Mouse (Mus musculus) Patski (cell line): ENCODE measurements around the gene Dhx58. TPM values are rescaled to one million over a fixed set of nuclear protein-coding genes. Genes with fewer than 3 reads are reported as not detected.
A peak's percentile ranks its signal among the peaks of the same experiment; 100 is the strongest.

Experiments
- ATAC-seq: fragments of 100-300 bp; one replicate; pipeline ENCODE4 v1.8.0; 2021
- CTCF ChIA-PET: fragments of 350-600 bp; sonication (Branson Sonifier 250); formaldehyde crosslinking; loops from one replicate; lab custom pipeline; 2022; ENCODE audit warnings: inconsistent platforms; lab: Charles Lee
- POLR2A ChIA-PET: fragments of 350-600 bp; sonication (Branson Sonifier 250); formaldehyde crosslinking; loops from one replicate; lab custom pipeline; 2022; ENCODE audit warnings: antibody characterized with exemption, inconsistent platforms; lab: Charles Lee
- DNase-seq: peaks from one replicate; pipeline ENCODE4 v3.0.0-alpha.2; 2011; ENCODE audit warnings: low read depth, low spot score
- H3K27me3 ChIP-seq: fragments of 371-371 bp; one replicate; pipeline ENCODE4 v1.5.1; 2021
- CTCF ChIP-seq: fragments of 100-300 bp; IDR thresholded peaks from one replicate; pipeline ENCODE4 v1.5.1; 2021
- in situ Hi-C: fragments of 300-500 bp; cut with MboI; formaldehyde crosslinking; loops from 3 replicates; pipeline ENCODE4 v1.11.1; 2018; ENCODE audit warnings: low pct_unique_long_range_greater_than_20kb, mixed read lengths
- polyA plus RNA-seq: library from polyadenylated mRNA; unstranded; gene quantifications from one replicate; pipeline ENCODE4 v1.2.3, GENCODE M21; 2021

The Dhx58 gene
- polyA plus RNA-seq, 1 experiment from 2014 or later, result 1.5 TPM

- TF ChIP-seq CTCF, result no peak
- no peaks in the 10 kb centered on the region for H3K27me3 ChIP-seq
- in situ Hi-C loops, result no loop called here
- POLR2A ChIA-PET, result interaction anchor here (1.0 kb wide), 1 partner anchor 12 kb away, joined by 5 read pairs; no protein-coding TSS in a partner anchor
- DNase-seq (no peak), ATAC-seq (no peak)
- CTCF ChIA-PET, result interaction anchor here (0.8 to 1.1 kb wide), 2 partner anchors 25 to 43 kb away, joined by 3 read pairs; no protein-coding TSS in a partner anchor
Measured at GRCm38 (mm10) chr11:100651748-100652147, 52.3 kb downstream of the Dhx58 start.

- TF ChIP-seq CTCF, result no peak
- H3K27me3 ChIP-seq, result no peaks in the 10 kb centered on the region
- DNase-seq (no peak), ATAC-seq (no peak)
- POLR2A ChIA-PET, result interaction anchor here (1.0 kb wide), 1 partner anchor 11 kb away, joined by 5 read pairs; no protein-coding TSS in a partner anchor
- in situ Hi-C loops, result no loop called here
- CTCF ChIA-PET, result interaction anchor here (0.8 to 1.1 kb wide), 2 partner anchors 24 to 43 kb away, joined by 3 read pairs; no protein-coding TSS in a partner anchor
Measured at GRCm38 (mm10) chr11:100651205-100651604, 52.9 kb downstream of the Dhx58 start.

GRCm38 (mm10) chr11:100648405-100648804, 55.7 kb downstream of the Dhx58 start:
- ATAC-seq, result no peak
- ChIA-PET POLR2A (no interaction called here), CTCF (no interaction called here)
- DNase-seq, result no peak
- no peak for TF ChIP-seq CTCF
- peaks cover 7% of the 10 kb centered on the region for H3K27me3 ChIP-seq
- in situ Hi-C loops, result no loop called here

- no peak for DNase-seq
- POLR2A ChIA-PET, result no interaction called here
- ATAC-seq, result no peak
- in situ Hi-C loops, result no loop called here
- H3K27me3 ChIP-seq, result peaks cover 7% of the 10 kb centered on the region
- peak; percentile 64 for TF ChIP-seq CTCF
- CTCF ChIA-PET, result interaction anchor here (1.0 to 1.5 kb wide), 5 partner anchors 10 to 371 kb away, joined by 3 to 6 read pairs (median 3); no protein-coding TSS in a partner anchor
Measured at GRCm38 (mm10) chr11:100646265-100646664, 57.8 kb downstream of the Dhx58 start.

Other genes starting within 250 kb of the Dhx58 start
- gene Klhl11, start 231.5 kb downstream of the Dhx58 start, polyA plus RNA-seq, result 10.9 TPM
- gene Acly, start 176.3 kb downstream of the Dhx58 start, polyA plus RNA-seq, result 162 TPM
- 2.2 TPM for gene Ttc25, start 158.7 kb downstream of the Dhx58 start, polyA plus RNA-seq
- gene Cnp, start 129.4 kb downstream of the Dhx58 start, polyA plus RNA-seq, result 17.9 TPM
- 36.5 TPM for gene Nkiras2, start 85.0 kb downstream of the Dhx58 start, polyA plus RNA-seq
- gene Dnajc7, start 84.1 kb downstream of the Dhx58 start, polyA plus RNA-seq, result 268 TPM
- gene Zfp385c, start 11.8 kb downstream of the Dhx58 start, polyA plus RNA-seq, result not detected
- 55.3 TPM for gene Kat2a, start 8.2 kb upstream of the Dhx58 start, polyA plus RNA-seq
- gene Hspb9, start 9.6 kb upstream of the Dhx58 start, polyA plus RNA-seq, result 0.49 TPM
- gene Rab5c, start 33.9 kb upstream of the Dhx58 start, polyA plus RNA-seq, result 194 TPM
- 0.01 TPM for gene Kcnh4, start 55.7 kb upstream of the Dhx58 start, polyA plus RNA-seq
- gene Hcrt, start 58.7 kb upstream of the Dhx58 start, polyA plus RNA-seq, result not detected
- 24.7 TPM for gene Ghdc, start 66.7 kb upstream of the Dhx58 start, polyA plus RNA-seq
- gene Stat5b, start 146.5 kb upstream of the Dhx58 start, polyA plus RNA-seq, result 26.8 TPM
- 14.4 TPM for gene Stat5a, start 155.1 kb upstream of the Dhx58 start, polyA plus RNA-seq
- 152 TPM for gene Stat3, start 235.3 kb upstream of the Dhx58 start, polyA plus RNA-seq